Mouse (Mus musculus) erythroblast, embryonic 14.5 days (primary cell): Measurements from ENCODE around the gene Iqck.

ENCODE experiments used
- GATA1 ChIP-seq: IDR thresholded peaks from 2 replicates; pipeline ENCODE4 v1.6.1; 2012; ENCODE audit warnings: low read length, inconsistent platforms, mixed read lengths
- TAL1 ChIP-seq: IDR thresholded peaks from 3 replicates; pipeline ENCODE4 v1.6.1; 2012; ENCODE audit warnings: low read length, inconsistent platforms, mixed read lengths

- TF ChIP-seq TAL1 (no peak), GATA1 (no peak)
These were observed 138.8 kb downstream of the Iqck start for GRCm38 (mm10) chr7:118994231-118994842.
